ENCODE assay signal across 21 mouse cellular contexts in genomic region chr3:88407529-88407928, GRCm38 (mm10). TPM values are rescaled to one million over a fixed set of nuclear protein-coding genes. Genes with fewer than 3 reads are reported as not detected.
A peak's percentile ranks its signal among the peaks of the same experiment; 100 is the strongest.
DNase-seq lines count a peak whose midpoint lies in the region; ATAC-seq and TF ChIP-seq lines count a peak whose summit lies in the region.
"Had no signal": no experiment of that assay in that cellular context is flagged by ENCODE, and none has a peak within 500 bp of the region (broad histone marks: within the 10 kb centered on the region; RNA-seq: fewer than 3 reads in every experiment).

No protein-coding gene starts in this region.

- no peak for TF ChIP-seq POLR2A in CH12.LX (IDR thresholded peaks at IDR 0.05; ENCODE audit: low read depth, low read length)

- no peak for TF ChIP-seq RAD21 in CH12.LX (IDR thresholded peaks at IDR 0.05; ENCODE audit: low read depth, low read length)

- dilution Hi-C loops in CH12.LX (cut with MboI; ENCODE audit: extremely low pct_ligation_motif_present, extremely low pct_unique_long_range_greater_than_20kb, low sequenced_read_pairs) = no loop called here

- no peak for TF ChIP-seq CTCF in gastrocnemius, adult 2 months (IDR thresholded peaks at IDR 0.05)
- TF ChIP-seq CTCF in CH12.LX (conservative IDR thresholded peaks at IDR 0.05 in 1 of 2, IDR thresholded peaks at IDR 0.05 in 1 of 2; ENCODE audit: low read depth in 2 of 2, low read length in 2 of 2) = no peak

- DNase-seq in gastrocnemius, adult 2 months = no peak
- no peak for DNase-seq in gastrocnemius, adult 8-10 months (ENCODE audit: low spot score in 2 of 2)
- DNase-seq in CH12.LX (ENCODE audit: extremely low read depth) = no peak
- no peak for DNase-seq in retina, embryonic 14.5 days (ENCODE audit: low spot score)
- DNase-seq in right cerebral cortex, postnatal 14 days = no peak

- WGBS in kidney, embryonic 16.5 days = 53% methylated on average over 7 of the region's 7 CpGs
- WGBS in kidney, embryonic 14.5 days = 51% methylated on average over 7 of the region's 7 CpGs
- WGBS in embryonic facial prominence, embryonic 15.5 days = 59% methylated on average over 7 of the region's 7 CpGs

- peaks cover 12% of the 10 kb centered on the region for H3K36me3 ChIP-seq in kidney, embryonic 16.5 days (ENCODE audit: insufficient read depth, low read length)
- H3K36me3 ChIP-seq in kidney, embryonic 14.5 days (ENCODE audit: control insufficient read depth, insufficient read depth, low read length) = peaks cover 17% of the 10 kb centered on the region
- peaks cover 15 to 56% of the 10 kb centered on the region in 2 experiments for H3K36me3 ChIP-seq in CH12.LX (replicated peaks in 1 of 2; ENCODE audit: control insufficient read depth in 1 of 2, insufficient read depth in 1 of 2, low read length in 1 of 2)
- H3K36me3 ChIP-seq in embryonic facial prominence, embryonic 15.5 days = peaks cover 28% of the 10 kb centered on the region

- H3K27ac ChIP-seq in gastrocnemius, adult 2 months = peak overlapping the region; percentile 21; the same call in 1 of the 2 replicates
- no peak overlapping the region for H3K27ac ChIP-seq in kidney, embryonic 16.5 days (ENCODE audit: low read length)
- H3K27ac ChIP-seq in kidney, embryonic 14.5 days (ENCODE audit: low read depth, low read length) = no peak overlapping the region
- no peak overlapping the region for H3K27ac ChIP-seq in CH12.LX (ENCODE audit: insufficient read depth, low read depth)
- 0 out of 2 replicates have a peak overlapping the region, but pooled peaks have one; percentile 12 for H3K27ac ChIP-seq in embryonic facial prominence, embryonic 15.5 days (replicated peaks)
- H3K27ac ChIP-seq: hindbrain, postnatal 0 days; layer of hippocampus, adult 2 months; limb, embryonic 15.5 days had no signal

- intact Hi-C loops in gastrocnemius, adult 2 months (cut with DNase I) = loop anchor here (1.0 to 5.0 kb wide), 2 partner anchors 60 to 120 kb away; no protein-coding TSS in a partner anchor

- H3K4me2 ChIP-seq in kidney, embryonic 16.5 days (replicated peaks; ENCODE audit: low read depth, low read length) = no peak overlapping the region
- no peak overlapping the region for H3K4me2 ChIP-seq in kidney, embryonic 14.5 days (replicated peaks; ENCODE audit: low read depth, low read length)
- no peak overlapping the region for H3K4me2 ChIP-seq in CH12.LX (ENCODE audit: insufficient read depth, low read depth, poor library complexity, severe bottlenecking)
- no peak overlapping the region for H3K4me2 ChIP-seq in embryonic facial prominence, embryonic 15.5 days (replicated peaks)
- H3K4me2 ChIP-seq: limb, embryonic 15.5 days had no signal

- no peak for ATAC-seq in kidney, embryonic 16.5 days (ENCODE audit: low FRiP score, low TSS enrichment)
- ATAC-seq in kidney, embryonic 14.5 days (ENCODE audit: low FRiP score, low TSS enrichment) = no peak
- no peak for ATAC-seq in embryonic facial prominence, embryonic 15.5 days (ENCODE audit: insufficient number of reproducible peaks, low FRiP score, low TSS enrichment, low read depth)
- ATAC-seq: intestine, postnatal 0 days had no signal

- H3K4me3 ChIP-seq in gastrocnemius, adult 2 months = no peak overlapping the region
- H3K4me3 ChIP-seq in kidney, embryonic 16.5 days (ENCODE audit: low read length) = no peak overlapping the region
- H3K4me3 ChIP-seq in kidney, embryonic 14.5 days (ENCODE audit: low read length) = no peak overlapping the region
- H3K4me3 ChIP-seq in CH12.LX (replicated peaks in 1 of 3; ENCODE audit: low read depth in 2 of 3, low read length in 2 of 3, poor library complexity in 1 of 3) = no peak overlapping the region
- no peak overlapping the region for H3K4me3 ChIP-seq in embryonic facial prominence, embryonic 15.5 days (replicated peaks)
- H3K4me3 ChIP-seq: layer of hippocampus, adult 2 months; limb, embryonic 15.5 days had no signal

- H3K79me2 ChIP-seq in CH12.LX (replicated peaks; ENCODE audit: control insufficient read depth, extremely low read depth, insufficient read depth, poor library complexity, severe bottlenecking) = peaks cover 24% of the 10 kb centered on the region; the same call in 1 of the 2 replicates

- in situ Hi-C loops in CH12.LX (cut with MboI; ENCODE audit: low pct_ligation_motif_present, low pct_unique_long_range_greater_than_20kb, low sequenced_read_pairs) = loop anchor here (5.0 kb wide), 2 partner anchors 55 to 115 kb away; partner anchors contain the start of gene Sema4a

- peaks cover 30% of the 10 kb centered on the region for H3K4me1 ChIP-seq in kidney, embryonic 16.5 days (ENCODE audit: insufficient read depth, low read length)
- H3K4me1 ChIP-seq in kidney, embryonic 14.5 days (ENCODE audit: control insufficient read depth, insufficient read depth, low read length) = peaks cover 18% of the 10 kb centered on the region; the same call in 1 of the 2 replicates
- peaks cover 8 to 44% of the 10 kb centered on the region in 2 experiments for H3K4me1 ChIP-seq in CH12.LX (ENCODE audit: control insufficient read depth in 1 of 2, insufficient read depth in 2 of 2)
- H3K4me1 ChIP-seq in embryonic facial prominence, embryonic 15.5 days = peaks cover 31% of the 10 kb centered on the region

- 0 out of 2 replicates have a peak overlapping the region, but pooled peaks have one; percentile 6 for H3K9ac ChIP-seq in kidney, embryonic 16.5 days (replicated peaks; ENCODE audit: low read length)
- H3K9ac ChIP-seq in kidney, embryonic 14.5 days (ENCODE audit: low read depth, low read length) = no peak overlapping the region
- H3K9ac ChIP-seq in CH12.LX (ENCODE audit: insufficient read depth, low read depth) = no peak overlapping the region
- H3K9ac ChIP-seq in embryonic facial prominence, embryonic 15.5 days = no peak overlapping the region

- H3K9me3 ChIP-seq in kidney, embryonic 16.5 days (ENCODE audit: low read length) = no peaks in the 10 kb centered on the region
- no peaks in the 10 kb centered on the region for H3K9me3 ChIP-seq in kidney, embryonic 14.5 days (ENCODE audit: control insufficient read depth, low read length)
- H3K9me3 ChIP-seq in CH12.LX (replicated peaks; ENCODE audit: low read length) = no peaks in the 10 kb centered on the region
- no peaks in the 10 kb centered on the region for H3K9me3 ChIP-seq in embryonic facial prominence, embryonic 15.5 days (replicated peaks)
- H3K9me3 ChIP-seq: limb, embryonic 15.5 days had no signal

- no peak for TF ChIP-seq EP300 in CH12.LX (IDR thresholded peaks at IDR 0.05; ENCODE audit: low read length)

- H3K27me3 ChIP-seq in kidney, embryonic 16.5 days (ENCODE audit: insufficient read depth, low read length) = no peaks in the 10 kb centered on the region
- H3K27me3 ChIP-seq in kidney, embryonic 14.5 days (ENCODE audit: control insufficient read depth, insufficient read depth, low read length) = no peaks in the 10 kb centered on the region
- no peaks in the 10 kb centered on the region for H3K27me3 ChIP-seq in CH12.LX (replicated peaks)
- H3K27me3 ChIP-seq in embryonic facial prominence, embryonic 15.5 days = no peaks in the 10 kb centered on the region
- H3K27me3 ChIP-seq: limb, embryonic 15.5 days had no signal

RNA-seq across cellular contexts. Expression of gene Pmf1, which starts 2.6 kb away (rescaled TPM):
- total RNA-seq in gastrocnemius, adult 2 months (2021) = 10 to 100 TPM; 16.2 to 19.7 TPM
- 10 to 100 TPM; 15.5 to 18.5 (median 16.7) TPM for total RNA-seq in gastrocnemius, adult 8-10 months (2022)
- 144 and 152 TPM in 2 replicates for polyA plus RNA-seq in kidney, embryonic 16.5 days (2015; fragmentation: Nextera tagmentation; extraction: Ambion mirVana)
- polyA plus RNA-seq in kidney, embryonic 14.5 days (2014; fragmentation: Nextera tagmentation; extraction: Ambion mirVana) = 169 and 181 TPM in 2 replicates
- total RNA-seq in CH12.LX (2012; rRNA removed) = 99.1 and 99.9 TPM in 2 replicates
- 102 and 104 TPM in 2 replicates for total RNA-seq in CH12.LX (2014; rRNA removed)
- 135 and 144 TPM in 2 replicates for polyA plus RNA-seq in CH12.LX (2012; ENCODE audit: insufficient read length, low read depth)
- 96.0 and 108 TPM in 2 replicates for polyA plus RNA-seq in embryonic facial prominence, embryonic 15.5 days (2015; fragmentation: Nextera tagmentation; extraction: Ambion mirVana)

RNA-seq across cellular contexts. Expression of gene Slc25a44, which starts 17.4 kb away (rescaled TPM):
- total RNA-seq in gastrocnemius, adult 2 months (2021) = 10 to 100 TPM; 16.1 to 18.5 TPM
- total RNA-seq in gastrocnemius, adult 8-10 months (2022) = 10 to 100 TPM; 19.5 to 22.4 (median 21.5) TPM
- 21.7 and 22.2 TPM in 2 replicates for polyA plus RNA-seq in kidney, embryonic 16.5 days (2015; fragmentation: Nextera tagmentation; extraction: Ambion mirVana)
- polyA plus RNA-seq in kidney, embryonic 14.5 days (2014; fragmentation: Nextera tagmentation; extraction: Ambion mirVana) = 13.1 and 19.4 TPM in 2 replicates
- total RNA-seq in CH12.LX (2012; rRNA removed) (8.9 and 11.5 TPM in 2 replicates), CH12.LX (2014; rRNA removed) (12.9 and 13.2 TPM in 2 replicates)
- 15.9 and 17.5 TPM in 2 replicates for polyA plus RNA-seq in CH12.LX (2012; ENCODE audit: insufficient read length, low read depth)
- polyA plus RNA-seq in embryonic facial prominence, embryonic 15.5 days (2015; fragmentation: Nextera tagmentation; extraction: Ambion mirVana) = 16.3 and 17.9 TPM in 2 replicates

RNA-seq across cellular contexts. Expression of gene Bglap, which starts 23.3 kb away (rescaled TPM):
- not detected for total RNA-seq in gastrocnemius, adult 2 months (2021)
- not detected for total RNA-seq in gastrocnemius, adult 8-10 months (2022)
- 0.56 TPM in 1 of 2 replicates, not detected in the other for polyA plus RNA-seq in kidney, embryonic 16.5 days (2015; fragmentation: Nextera tagmentation; extraction: Ambion mirVana)
- 0.57 TPM in 1 of 2 replicates, not detected in the other for polyA plus RNA-seq in kidney, embryonic 14.5 days (2014; fragmentation: Nextera tagmentation; extraction: Ambion mirVana)
- total RNA-seq in CH12.LX (2012; rRNA removed) (not detected in 2 replicates), CH12.LX (2014; rRNA removed) (not detected in 2 replicates)
- not detected in 2 replicates for polyA plus RNA-seq in CH12.LX (2012; ENCODE audit: insufficient read length, low read depth)
- 18.4 and 35.5 TPM in 2 replicates for polyA plus RNA-seq in embryonic facial prominence, embryonic 15.5 days (2015; fragmentation: Nextera tagmentation; extraction: Ambion mirVana)
- total RNA-seq: heart, adult 8-10 months; heart, postnatal 25 days; hindbrain, postnatal 0 days; neutrophil, adult 5-6 weeks had no signal
- polyA plus RNA-seq: adrenal gland, adult 2 months; forebrain, embryonic 11.5 days; hindbrain, postnatal 0 days; intestine, postnatal 0 days; midbrain, embryonic 14.5 days; testis, adult 2 months had no signal

RNA-seq across cellular contexts. Expression of gene Bglap2, which starts 29.0 kb away (rescaled TPM):
- total RNA-seq in gastrocnemius, adult 2 months (2021) = not detected
- not detected for total RNA-seq in gastrocnemius, adult 8-10 months (2022)
- polyA plus RNA-seq in kidney, embryonic 16.5 days (2015; fragmentation: Nextera tagmentation; extraction: Ambion mirVana) = not detected in 2 replicates
- not detected in 2 replicates for polyA plus RNA-seq in kidney, embryonic 14.5 days (2014; fragmentation: Nextera tagmentation; extraction: Ambion mirVana)
- total RNA-seq in CH12.LX (2012; rRNA removed) (not detected in 2 replicates), CH12.LX (2014; rRNA removed) (not detected in 2 replicates)
- not detected in 2 replicates for polyA plus RNA-seq in CH12.LX (2012; ENCODE audit: insufficient read length, low read depth)
- 13.8 and 15.5 TPM in 2 replicates for polyA plus RNA-seq in embryonic facial prominence, embryonic 15.5 days (2015; fragmentation: Nextera tagmentation; extraction: Ambion mirVana)
- total RNA-seq: gastrocnemius, postnatal 25 days; heart, adult 8-10 months; heart, postnatal 25 days; hindbrain, postnatal 0 days; layer of hippocampus, adult 2 months; left cerebral cortex, postnatal 25 days; neutrophil, adult 5-6 weeks had no signal
- polyA plus RNA-seq: forebrain, embryonic 11.5 days; hindbrain, postnatal 0 days; intestine, postnatal 0 days; midbrain, embryonic 14.5 days had no signal

RNA-seq across cellular contexts. Expression of gene Bglap3, which starts 35.0 kb away (rescaled TPM):
- not detected for total RNA-seq in gastrocnemius, adult 2 months (2021)
- total RNA-seq in gastrocnemius, adult 8-10 months (2022) = not detected
- 0.22 and 0.71 TPM in 2 replicates for polyA plus RNA-seq in kidney, embryonic 16.5 days (2015; fragmentation: Nextera tagmentation; extraction: Ambion mirVana)
- 0.28 TPM in 1 of 2 replicates, not detected in the other for polyA plus RNA-seq in kidney, embryonic 14.5 days (2014; fragmentation: Nextera tagmentation; extraction: Ambion mirVana)
- total RNA-seq in CH12.LX (2012; rRNA removed) (0.59 and 1.0 TPM in 2 replicates), CH12.LX (2014; rRNA removed) (1.7 and 2.7 TPM in 2 replicates)
- 2.0 and 2.1 TPM in 2 replicates for polyA plus RNA-seq in CH12.LX (2012; ENCODE audit: insufficient read length, low read depth)
- polyA plus RNA-seq in embryonic facial prominence, embryonic 15.5 days (2015; fragmentation: Nextera tagmentation; extraction: Ambion mirVana) = 19.8 and 20.4 TPM in 2 replicates
- total RNA-seq: heart, adult 8-10 months; heart, postnatal 25 days; hindbrain, postnatal 0 days; neutrophil, adult 5-6 weeks had no signal
- polyA plus RNA-seq: adrenal gland, adult 2 months; forebrain, embryonic 11.5 days; midbrain, embryonic 14.5 days; testis, adult 2 months had no signal

Comparison
In these comparisons a context has a peak if more than half of its experiments do, and no peak if none do; other contexts are left out.
1. H3K27ac ChIP-seq: peak in gastrocnemius, adult 2 months (single experiment) and embryonic facial prominence, embryonic 15.5 days (single experiment); none in kidney, embryonic 16.5 days (single experiment), kidney, embryonic 14.5 days (single experiment) and CH12.LX (single experiment).
2. RNA of gene Bglap, which starts 23.3 kb away (polyA plus RNA-seq): 18.4 to 35.5 TPM in embryonic facial prominence, embryonic 15.5 days; 0.57 TPM in kidney, embryonic 14.5 days, 0.56 TPM in kidney, embryonic 16.5 days and not detected in CH12.LX; every median in the first group is over 10 times any median in the second.